Mouse (Mus musculus) common myeloid progenitor, adult 5-6 weeks (primary cell): ENCODE measurements around the gene Dcakd. TPM values are rescaled to one million over a fixed set of nuclear protein-coding genes. Genes with fewer than 3 reads are reported as not detected.
A peak's percentile ranks its signal among the peaks of the same experiment; 100 is the strongest.

ENCODE experiments used
- ATAC-seq: replicated peaks from 2 replicates; pipeline ENCODE4 v1.8.0; 2016; ENCODE audit warnings: low read depth, mild to moderate bottlenecking, moderate TSS enrichment, inconsistent platforms; ENCODE audit not compliant: poor library complexity, severe bottlenecking
- total RNA-seq: library from RNA; stranded (forward); fragments of 200-1000, 187-1606 nt; gene quantifications from 2 replicates; pipeline ENCODE4 v1.2.3, GENCODE M21; 2017

Gene Dcakd
- 13.2 and 18.7 TPM in 2 replicates for total RNA-seq

DNA sequence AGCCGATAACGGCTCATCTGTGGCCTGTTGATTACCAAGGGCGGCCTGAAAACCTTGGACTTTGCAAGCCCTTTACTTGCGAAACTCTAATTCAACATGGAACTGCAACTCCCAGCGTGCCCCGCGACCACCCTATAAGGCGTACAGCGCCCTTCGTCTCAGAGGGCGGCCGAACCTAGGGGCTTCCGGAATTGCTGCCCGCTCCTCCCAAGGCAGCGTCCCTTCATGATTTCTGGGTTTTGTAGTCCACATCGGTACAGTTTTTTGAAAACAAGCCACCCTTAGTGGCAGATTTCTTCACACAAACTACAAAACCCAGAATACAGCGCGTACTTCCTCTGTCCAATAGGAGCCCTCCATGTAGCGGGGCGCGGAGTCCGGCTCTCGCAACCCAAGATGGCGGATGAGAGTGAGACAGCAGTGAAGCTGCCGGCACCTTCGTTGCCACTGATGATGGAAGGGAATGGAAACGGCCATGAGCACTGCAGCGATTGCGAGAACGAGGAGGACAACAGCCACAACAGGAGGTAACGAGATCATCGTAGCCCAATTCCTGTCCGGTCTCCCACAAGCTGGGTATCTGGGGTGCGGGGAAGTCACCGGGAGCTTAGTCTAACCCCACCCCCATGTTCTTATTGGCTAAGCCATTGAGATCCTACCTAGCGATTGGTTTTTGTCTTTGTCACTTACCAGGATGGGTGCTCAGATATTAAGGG is at the start of gene Dcakd, which contains the start of gene Nmt1:
TSS of gene Dcakd (minus strand) at position 158 of the 716 bp plus-strand sequence.
TSS of gene Nmt1 (plus strand) at position 15 of the 716 bp plus-strand sequence.
- ATAC-seq = peak; percentile 92

- ATAC-seq = no peak
These were observed 48.4 kb upstream of the Dcakd start for GRCm38 (mm10) chr11:103076581-103076980.

DNA sequence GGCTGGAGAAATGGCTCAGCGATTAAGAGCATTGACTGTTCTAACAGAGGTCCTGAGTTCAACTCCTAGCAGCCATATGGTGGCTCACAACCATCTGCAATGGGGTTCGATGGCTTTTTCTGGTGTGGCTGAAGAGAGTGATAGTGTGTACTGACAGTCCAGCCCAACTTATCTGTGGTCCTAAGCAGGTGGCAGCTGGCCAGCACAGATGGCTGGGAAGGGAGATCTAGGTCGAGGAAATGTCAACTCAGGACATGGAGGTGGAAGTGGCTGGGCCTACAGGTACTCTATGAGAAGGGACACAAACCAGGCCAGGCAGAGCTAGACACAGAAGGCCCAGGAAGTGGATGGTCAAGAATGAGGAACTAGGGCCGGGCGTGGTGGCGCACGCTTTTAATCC is 47.9 kb upstream of the Dcakd start:
- 0 out of 2 replicates have a peak, but pooled peaks have one; percentile 26 for ATAC-seq

- ATAC-seq = no peak
These were observed 46.7 kb upstream of the Dcakd start for GRCm38 (mm10) chr11:103074796-103075323.

DNA sequence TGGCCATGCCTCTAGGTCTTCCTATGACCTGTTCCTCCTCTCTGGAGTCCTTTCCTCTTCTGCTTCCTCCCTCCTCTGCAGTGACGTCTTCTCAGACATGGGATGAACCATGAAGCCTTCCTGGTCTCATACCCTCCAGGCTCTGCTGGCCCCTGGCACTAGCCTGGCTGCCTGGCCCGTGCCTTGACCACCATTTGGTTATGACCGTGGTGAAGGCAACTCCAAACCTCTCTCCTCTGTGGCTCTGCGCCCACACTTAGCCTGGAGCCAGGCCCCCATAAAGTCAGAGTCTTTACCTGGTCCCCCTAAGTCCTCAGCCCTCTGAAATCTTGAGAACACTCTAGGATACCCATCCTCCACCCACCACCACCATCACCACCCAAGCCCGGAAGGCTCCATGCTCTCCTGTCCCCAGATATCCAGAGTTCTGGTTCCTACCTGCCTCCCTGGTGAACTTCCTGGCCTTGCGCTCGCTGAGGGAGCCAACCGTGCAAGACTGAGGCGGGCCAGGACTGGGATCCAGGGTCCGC is 46.1 kb upstream of the Dcakd start:
- ATAC-seq = no peak

- no peak for ATAC-seq
These were observed 45.5 kb upstream of the Dcakd start for GRCm38 (mm10) chr11:103073671-103074070.

DNA sequence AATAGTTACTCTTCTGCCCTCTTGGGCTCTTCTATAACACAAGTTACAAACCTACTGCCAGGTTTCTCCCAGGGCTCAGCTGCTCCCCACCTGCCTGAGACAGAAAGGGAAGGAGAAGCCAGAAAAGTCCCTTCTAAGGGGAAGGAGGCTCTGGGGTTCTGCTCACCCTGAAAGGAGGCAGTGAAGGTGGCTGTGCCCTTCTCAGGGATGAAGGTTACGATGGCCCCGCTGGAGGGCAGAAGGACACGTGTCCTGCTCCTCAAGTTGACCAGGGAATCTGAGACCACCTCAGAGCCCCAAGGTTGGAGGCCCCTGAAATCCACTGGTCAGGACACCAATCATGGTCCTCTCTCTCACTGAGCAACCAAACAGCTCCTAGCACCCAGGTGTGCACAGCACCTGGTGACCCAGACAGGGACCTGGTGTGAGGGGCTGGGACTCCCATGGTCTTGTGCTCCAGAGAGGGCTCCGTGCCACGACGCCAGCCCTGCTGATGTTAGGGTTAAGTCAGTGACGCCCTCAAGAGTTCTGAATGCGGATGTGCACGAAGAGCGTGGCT is 42.3 kb upstream of the Dcakd start:
- no peak for ATAC-seq

DNA sequence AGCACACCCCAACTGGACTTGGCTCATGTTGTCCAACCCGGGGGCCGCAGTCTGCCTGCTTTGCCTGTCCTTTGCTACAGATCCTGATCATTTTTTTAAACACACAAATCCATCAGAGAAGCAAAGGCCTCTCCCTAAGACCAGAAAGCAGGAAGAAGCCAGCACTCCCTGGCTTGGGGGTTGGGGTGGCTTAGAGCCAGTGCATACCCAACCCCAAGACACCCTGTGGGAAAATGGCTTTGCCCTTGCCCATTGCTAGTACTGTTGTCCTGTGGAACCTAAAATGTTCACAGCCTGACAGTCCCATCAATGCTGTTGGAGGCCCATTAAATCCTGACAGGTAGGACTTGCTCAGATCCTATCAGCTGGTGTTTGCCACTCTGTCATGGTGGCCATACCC is 41.6 kb upstream of the Dcakd start:
- ATAC-seq = no peak

DNA sequence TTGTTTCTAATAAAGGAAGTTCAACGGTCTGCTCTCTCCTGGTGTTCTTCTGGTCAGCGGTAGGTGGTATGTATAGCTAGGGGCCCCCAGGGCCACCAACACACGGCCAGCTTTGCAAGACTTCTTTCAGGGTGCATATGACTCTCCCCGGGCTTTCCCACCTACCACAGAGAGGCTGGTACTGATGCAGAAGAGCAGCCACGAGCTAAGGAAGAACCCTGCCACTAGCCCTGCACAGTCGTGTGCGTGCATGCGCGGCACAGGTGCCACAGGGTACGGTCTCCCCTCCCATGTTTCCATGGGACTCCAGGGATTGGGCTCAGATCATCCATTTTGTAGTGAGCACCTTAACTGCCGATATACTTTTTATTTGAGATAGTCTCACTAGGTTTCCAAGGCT is 40.8 kb upstream of the Dcakd start:
- no peak for ATAC-seq

- ATAC-seq = no peak
These were observed 40.1 kb upstream of the Dcakd start for GRCm38 (mm10) chr11:103068272-103068671.

DNA sequence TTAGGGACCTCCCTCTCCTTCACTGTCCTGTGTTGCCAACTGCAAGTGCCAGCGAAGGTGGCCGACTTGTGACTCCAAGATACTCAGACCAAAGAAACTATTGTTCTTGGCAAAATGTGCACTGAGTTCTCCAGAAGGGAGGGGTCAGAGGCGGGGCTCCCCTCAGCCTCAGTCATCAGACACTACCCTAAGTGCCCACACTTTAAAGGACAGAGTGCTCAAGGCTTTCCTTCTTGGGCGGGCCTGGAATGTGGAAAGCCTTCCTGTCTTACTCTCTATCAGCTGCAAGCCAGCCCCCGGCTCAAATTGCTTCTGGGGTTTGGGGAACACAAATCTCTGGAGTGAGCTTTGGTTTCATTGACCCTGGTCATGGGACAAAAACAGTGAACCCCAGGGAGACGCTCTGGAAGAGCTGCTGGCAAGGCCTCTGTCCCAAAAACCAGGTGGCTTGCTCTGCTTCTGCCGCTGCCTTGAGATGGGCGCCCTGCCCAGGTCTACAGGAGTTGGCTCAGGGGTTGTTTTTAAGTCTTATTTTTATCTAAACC is 39.4 kb upstream of the Dcakd start:
- ATAC-seq = no peak

- no peak for ATAC-seq
These were observed 38.9 kb upstream of the Dcakd start for GRCm38 (mm10) chr11:103067051-103067361.

DNA sequence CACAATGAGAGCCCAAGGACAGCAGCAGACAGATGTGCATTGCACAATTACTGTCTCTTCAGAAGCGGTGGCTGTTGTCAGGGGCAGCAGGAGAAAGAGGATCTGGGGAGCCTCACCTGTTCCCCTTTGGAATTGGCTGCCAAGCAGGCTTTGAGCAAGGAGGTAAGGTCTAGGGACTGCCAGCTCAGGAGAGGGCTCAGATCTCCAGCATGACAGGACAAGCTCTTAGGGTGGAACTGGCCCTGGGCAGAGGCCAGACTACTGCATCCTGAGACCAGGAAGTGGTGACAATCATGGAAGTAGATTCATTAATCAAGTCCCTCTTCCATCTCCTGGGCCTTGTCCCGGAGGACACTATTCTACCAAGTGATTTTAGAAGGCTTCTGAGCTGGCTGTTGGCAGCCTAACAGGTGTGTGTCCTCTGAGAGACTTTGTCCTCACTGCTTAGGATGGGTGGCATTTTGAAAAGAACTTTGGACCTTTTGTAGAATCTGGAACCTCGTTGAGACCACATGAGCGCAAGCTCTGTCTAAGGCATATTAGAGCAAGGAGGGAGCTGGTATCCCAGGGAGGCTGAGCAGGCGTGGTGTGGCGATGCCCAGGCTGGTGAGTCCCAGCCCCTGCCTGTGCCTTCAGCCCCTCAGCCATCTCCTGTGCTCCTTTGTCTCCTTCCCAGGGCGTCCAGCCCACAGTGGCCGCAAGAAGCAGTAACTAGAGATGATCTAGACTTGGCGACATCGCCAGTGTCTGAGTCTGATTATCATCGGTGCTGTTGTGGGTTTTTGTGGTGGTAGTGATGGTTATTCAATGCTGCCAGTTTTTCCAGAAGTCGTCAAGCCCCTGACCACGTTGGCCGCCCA is 38.3 kb upstream of the Dcakd start:
- no peak for ATAC-seq

DNA sequence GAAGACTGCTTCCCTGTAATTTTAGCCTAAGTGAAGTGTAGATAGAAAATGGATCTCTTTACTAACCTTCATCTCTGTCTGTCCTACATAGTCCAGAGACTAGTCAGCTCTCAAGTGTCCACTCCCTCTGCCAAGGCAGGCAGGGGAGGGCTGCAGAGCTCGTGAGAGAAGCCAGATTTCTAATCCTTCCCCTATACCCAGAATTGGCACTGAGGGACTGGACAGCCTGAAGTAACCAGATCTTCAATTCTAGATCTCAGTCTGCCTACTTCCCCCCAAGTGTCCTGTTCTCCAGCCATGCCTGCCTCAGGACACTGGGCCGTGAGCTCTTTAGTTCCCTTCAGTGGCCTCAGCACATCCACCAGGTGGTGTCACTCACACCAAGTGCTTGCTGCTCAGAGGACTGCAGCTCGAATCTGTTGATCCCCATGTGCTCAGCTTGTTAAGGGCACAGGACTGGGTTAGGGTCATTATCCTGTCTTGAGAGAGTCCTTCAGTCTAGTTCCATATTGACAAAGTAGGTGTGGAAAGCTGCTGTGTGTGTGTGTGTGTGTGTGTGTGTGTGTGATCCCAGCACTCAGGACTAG is 30.5 kb upstream of the Dcakd start:
- no peak for ATAC-seq

- no peak for ATAC-seq
These were observed 28.5 kb upstream of the Dcakd start for GRCm38 (mm10) chr11:103056636-103057035.

- peak; percentile 77 for ATAC-seq
These were observed 26.7 kb upstream of the Dcakd start for GRCm38 (mm10) chr11:103054798-103055197.

DNA sequence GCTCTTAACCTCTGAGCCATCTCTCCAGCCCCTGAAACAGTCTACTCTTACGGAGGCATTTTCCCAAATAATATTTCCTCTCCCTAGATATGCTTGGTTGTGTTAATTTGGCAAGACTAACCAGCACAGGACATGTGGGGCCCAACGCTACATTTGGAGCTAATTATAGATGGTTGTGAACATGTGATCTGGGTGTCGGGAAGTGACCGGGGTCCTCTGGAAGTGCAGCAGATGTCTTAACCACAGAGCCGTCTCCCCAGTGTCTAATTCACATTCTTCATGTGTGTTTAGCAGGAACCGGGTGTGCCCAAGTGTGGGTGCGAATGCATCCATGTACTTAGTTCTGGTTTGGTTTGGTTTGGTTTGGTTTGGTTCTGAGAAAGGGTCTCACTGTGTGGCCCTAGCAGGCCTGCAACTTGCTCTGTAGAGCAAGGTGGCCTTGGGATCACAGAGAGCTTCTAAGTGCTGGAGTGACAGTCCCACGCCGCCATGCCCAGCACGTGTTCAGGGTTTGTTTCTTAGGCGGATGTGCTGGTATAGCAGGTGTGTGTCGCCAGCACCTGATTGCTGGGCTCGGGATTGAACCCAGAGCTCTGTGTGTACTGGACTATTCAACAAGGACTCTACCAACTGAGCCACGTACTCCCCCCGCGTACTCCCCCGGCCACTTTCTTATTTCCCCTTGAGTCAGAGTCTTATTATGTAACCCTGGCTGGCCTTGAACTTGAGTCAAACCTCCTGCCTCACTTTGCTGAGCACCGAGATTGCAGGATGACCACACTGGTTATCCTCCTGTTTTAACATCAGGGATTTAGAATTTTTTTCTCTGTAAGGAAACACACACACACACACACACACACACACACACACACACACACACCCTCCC is 25.3 kb upstream of the Dcakd start:
- no peak for ATAC-seq

GRCm38 (mm10) chr11:103052078-103052477 is 23.9 kb upstream of the Dcakd start:
- no peak for ATAC-seq

- ATAC-seq = peak; percentile 45
These were observed 23.1 kb upstream of the Dcakd start for GRCm38 (mm10) chr11:103051249-103051691.
